Mouse (Mus musculus) spleen, postnatal 4 days (tissue): ENCODE measurements around the gene Mllt3.

Source experiments
- DNase-seq, 2 experiments: peaks; one replicate each; pipeline ENCODE4 v3.0.0; 2022; ENCODE audit warnings: low spot score in 2 of 2

Gene Mllt3

DNA sequence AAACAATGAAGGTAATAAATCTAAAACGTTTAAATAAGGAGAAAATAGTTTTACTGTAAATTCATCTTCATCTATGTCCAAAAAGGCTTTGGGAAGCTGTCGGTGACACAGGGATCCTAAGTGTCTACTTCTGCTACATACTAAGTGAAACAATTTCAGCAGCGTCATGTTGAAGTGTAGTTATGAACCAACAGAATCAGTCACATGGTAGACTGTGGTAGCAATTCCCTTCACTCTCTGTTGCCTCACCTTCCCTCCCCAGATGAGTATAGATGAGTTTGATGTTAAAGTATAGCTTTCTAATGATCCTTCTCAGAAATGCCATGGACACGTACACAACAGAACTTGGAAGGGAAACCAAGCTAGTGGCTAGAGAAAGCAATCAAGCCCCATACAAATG is 79.9 kb downstream of the Mllt3 start:
- DNase-seq = no peak

DNA sequence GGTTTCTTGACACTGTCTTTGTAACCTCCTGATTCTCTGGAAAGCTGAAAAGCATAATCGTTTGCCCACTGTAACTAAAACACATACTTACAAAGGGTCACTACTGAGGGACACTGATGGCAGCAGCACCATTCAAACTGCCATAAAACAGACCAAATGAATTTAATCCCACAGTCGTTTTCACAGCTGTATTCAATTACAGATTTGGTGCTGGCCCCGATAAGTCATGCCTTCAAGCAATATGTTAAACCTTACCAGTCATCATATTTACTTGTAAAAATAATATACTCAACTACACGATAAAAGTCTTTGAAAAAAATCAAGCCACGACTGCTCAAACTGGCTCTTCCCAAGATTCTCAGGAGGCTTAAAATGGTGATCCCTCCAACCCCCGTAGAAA is 83.7 kb downstream of the Mllt3 start:
- no peak for DNase-seq

DNA sequence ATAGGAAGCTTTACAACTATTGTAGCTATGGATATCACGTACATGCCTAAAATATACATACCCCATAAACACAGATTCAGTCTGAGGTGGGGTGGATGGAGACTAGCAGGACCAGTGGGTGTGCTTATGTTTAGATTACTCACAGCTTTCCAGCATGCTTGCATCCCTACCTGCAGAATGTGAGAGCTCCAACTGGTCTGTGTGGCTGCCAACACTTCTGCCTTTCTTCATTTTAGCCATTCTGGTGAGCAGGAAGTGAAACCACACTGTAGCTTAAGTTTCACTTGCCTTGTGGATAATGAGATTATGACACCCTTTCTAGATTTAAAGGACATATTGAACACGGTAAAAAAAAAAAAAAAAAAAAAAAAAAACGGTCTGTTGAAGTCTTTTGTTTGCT is 88.8 kb downstream of the Mllt3 start:
- no peak for DNase-seq

DNA sequence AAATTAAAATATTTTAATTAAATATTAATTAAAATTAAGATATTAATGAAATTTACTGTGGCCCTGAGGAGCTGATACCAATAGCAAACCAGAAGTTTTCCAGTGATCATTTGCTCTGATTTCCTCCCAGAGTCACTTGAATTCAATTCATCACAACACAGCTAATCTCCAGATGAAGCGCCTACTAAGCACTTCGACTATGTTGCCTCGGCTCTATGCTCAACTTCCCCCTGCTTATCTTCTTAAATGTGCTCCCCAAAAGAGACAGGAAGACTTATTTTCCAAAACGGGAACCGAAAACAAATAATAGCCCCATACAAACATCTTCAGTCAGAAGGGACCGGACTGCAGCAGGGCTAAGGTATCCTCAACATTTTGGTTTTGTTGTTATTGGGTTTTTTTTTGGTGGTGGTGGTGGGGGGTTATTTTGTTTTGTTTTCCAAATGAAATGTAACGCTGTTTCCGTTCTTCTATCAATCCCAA is 90.2 kb downstream of the Mllt3 start:
- DNase-seq = no peak

DNA sequence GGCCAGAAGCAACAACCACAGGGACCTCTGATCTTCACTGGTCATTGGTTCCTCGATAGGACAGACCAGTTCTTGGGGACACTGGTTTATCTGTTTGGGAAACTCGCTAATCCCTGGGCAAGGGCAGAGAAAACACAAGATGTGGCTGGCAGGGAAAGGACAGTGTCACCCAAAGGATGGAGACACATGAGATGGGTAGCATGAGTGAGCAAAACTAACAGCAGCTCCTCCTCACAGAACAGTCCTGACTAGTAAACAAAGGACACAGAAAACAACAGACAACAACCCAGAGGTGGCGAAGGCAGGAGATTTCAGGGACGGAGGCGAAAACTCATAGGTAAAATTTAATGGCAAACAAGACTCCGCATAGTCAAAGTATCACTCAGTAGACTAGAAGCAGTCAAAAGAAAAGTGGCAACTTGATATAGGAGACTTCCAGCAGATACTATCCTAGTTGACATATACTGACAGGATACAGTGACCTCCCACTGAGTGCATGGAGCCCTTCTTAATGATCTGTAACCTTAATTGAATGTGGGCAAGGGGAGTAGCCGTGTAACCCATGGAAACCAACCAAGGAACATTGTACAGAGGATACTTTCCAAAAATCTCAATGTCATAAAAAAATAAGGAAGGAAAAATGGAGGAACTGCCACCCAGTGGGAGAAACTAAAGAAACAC is 93.5 kb downstream of the Mllt3 start:
- DNase-seq = no peak

DNA sequence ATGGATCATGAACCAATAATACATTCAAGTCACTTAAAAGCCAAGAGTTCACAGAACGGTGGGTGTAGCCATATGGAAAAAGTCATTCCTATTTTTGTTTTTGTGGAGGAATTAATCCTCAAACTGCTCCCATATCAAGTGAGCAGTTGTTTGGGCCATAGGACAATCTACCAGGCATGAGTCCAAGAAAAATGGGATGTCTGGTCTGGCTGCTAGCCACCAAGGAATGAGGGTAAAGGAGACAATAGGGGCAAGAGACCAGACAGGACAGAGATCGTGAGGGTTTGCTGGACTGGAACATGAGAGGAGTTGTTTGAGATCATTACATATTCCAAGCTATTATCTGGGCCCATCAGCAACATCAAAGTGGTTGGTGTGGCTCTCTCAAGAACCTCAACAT is 96.8 kb downstream of the Mllt3 start:
- no peak for DNase-seq

DNA sequence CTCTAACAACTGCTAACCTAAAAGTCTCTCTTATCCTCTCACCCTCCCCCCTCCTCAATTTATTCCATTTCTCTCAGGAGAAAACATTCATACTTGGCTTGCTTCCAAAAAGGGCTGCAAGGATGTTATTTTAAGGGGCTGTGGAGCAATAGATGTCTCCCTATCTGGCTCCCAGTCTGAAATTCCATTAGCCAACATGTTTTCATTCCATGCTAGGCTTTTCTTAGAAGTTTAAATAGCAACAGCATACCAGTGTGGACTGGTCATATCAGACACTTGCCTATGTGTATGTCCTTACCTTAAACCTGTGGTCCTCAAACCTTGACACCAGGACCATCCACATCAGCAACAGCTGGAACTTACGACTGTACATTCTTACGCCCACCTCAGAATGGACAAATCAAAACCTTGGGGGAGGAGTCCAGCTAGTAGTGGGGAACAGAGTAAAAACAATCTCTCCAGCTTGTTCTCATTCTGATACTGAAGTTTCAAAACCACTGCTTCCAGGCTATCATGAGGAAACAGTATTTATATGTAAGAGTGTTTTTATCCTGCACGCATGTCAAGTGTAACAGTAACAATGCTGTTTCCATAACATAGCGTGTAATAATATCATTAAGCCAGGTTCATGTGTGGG is 99.3 kb downstream of the Mllt3 start:
- no peak for DNase-seq

DNA sequence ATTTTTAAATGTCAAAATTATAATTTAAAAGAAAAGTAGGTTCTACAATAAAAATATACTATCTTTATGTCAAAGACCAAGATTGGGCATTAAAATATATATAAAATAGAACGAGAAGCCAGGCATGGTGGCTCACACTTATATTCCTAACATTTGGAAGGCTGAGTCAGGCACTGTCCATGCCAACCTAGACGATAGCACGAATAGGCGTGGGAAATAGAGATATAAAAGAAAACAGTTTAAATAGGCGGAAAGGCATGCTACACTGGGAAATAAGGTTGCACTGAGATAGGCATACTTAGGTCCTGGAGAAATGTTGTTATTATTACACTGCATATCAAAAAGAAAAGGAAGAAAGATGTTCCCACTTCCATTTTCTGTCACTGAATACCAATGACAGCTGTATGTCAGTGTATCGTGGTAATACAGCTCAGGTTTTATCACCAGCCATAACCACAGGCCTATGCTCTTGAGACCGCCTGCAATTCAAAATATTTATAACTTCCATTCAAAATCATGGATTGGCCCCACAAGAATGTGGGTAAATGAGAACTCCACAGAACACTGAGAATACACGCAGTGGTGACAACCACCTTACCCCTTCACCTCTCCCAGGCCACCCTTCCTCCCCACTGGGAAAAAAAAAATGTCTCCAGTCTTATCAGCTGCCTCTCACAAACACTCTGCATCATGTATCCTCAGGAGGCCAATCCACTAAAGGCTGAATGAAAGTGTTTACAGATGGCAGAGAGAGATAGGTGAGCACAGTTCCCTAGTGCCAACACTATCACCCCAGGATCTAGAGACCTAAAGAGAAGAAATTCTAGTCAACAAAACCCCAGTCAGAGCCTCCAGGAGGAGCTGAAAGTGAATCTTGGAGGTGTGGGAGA is 102.6 kb downstream of the Mllt3 start:
- DNase-seq = peak in 1 of 2 experiments; percentile 15

DNA sequence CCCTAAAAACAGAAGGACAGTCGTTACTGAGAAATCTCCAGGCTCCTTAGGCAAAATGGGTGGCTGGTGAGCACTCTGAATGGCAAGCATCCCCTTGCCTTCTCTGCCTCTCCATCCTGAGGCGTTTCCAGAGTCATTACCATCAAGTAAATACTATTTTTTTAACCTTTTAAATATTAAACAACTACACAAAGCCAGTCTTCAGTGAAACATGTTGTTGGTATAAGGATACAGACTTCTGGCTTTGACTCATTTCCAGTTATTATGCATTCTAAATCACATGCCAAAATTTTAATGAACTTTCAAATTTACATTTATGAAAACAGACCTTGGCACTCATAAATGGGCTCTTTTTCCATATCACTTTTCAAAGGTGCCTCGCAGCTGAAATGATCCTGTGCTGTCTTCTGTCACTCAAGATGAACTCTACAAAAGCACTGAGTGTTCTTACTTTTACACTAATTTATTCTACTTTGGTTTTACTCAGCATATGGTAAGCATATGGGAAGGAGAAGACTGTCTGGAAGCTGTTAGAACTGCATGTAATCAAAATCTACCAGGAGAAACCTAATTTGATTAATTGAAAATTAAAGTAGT is 104.5 kb downstream of the Mllt3 start:
- no peak for DNase-seq

DNA sequence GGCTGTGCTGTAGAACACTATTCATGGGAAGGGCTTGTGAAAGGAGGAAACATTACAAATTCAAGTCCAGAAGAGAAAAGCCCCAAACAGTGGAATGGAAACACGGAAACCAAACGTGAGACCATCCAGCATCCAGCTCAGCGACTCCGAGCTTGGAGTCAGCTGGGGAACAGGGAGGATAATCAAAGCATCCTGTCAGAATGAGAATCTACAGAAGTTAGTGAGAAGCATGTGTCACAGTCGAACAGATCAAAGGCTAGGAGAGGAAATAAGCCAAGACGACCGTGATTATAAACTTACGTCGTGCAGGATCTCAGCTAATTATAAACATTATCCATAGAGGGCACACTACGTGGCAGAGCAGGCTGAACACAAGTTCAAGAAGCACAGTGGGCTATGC is 105.8 kb downstream of the Mllt3 start:
- no peak for DNase-seq

DNA sequence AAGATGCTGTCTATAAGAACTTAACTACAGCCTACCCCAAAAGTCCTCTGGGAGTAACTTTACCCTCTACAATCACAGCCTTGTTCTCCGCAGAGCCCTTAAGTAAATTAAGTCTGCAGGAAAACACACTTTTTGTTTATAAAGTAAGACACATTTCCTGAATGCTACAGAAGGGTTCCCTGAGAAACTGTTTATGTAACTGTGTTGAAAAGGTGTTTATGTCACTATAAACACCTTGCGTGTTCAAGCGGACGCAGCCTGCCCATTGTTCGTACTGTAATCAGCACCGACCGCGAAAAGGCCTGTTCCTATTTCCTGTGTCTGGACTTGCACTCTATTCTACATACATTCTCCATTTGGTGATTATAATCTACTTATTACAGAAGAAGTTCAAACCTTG is 112.5 kb downstream of the Mllt3 start:
- no peak for DNase-seq

DNA sequence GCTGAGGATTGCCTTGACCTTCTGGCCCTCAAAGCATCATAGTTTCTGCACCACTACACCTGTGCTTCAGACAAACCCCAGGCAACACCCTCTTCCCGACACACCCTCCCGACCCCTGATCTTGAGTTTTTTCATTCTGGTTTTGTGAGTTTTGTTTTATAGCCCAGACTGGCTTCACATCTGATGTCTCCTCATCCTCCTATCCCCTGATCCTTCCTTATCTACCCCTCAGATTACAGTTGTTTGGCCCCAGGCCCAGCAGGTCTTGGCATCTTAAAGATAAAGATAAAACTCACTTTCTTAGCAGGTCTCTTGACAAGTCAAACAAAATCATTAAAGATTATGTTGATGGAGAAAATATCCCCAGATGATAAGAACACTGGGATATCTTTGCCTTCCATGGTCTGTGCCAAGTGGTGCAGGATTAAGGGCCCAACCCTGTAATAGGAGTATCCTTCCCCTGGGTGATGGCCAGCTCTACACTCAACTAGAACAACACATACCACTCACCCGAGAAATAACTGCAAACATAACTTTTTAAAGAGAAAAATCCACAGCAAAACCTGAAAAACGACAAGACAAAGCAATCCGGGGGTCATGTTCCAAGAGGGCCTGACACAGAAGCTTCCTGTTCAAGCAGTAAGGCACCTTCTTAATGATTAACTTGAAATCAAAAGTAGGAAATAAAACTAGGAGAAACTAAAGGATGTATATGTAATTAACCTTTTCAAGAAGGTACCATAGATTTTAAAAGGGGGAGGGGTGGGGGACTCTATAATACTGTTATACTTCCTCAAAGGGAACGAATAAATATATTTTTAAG is 121.8 kb downstream of the Mllt3 start:
- DNase-seq = no peak

DNA sequence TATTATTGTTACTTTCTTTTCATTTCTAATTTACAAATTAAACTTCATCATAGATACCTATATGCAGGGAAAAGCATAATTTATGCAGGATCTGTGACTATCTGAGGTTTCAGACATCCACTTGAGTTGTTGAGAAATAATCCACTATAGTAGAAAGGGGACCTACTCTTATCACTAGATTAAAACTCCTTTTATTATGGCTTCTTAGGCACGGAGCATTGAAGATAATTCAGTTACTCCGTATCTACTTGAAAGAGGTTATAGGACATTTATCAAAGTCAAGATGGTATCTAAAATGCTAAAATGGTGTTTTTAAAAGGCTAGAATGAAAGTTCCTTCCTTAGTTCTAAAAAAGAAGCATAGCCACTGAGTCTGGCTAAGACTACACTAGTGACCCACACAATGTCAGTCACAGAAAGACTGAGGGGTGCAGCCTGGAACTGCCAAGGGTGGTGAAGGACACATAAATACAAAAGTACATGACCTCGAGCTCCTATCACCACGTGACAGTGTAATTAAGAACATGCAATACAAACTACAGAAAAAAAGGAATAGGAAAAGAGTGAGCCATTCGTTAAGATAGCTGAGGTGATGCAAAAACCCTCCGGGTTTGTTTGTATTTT is 127.9 kb downstream of the Mllt3 start:
- DNase-seq = no peak

DNA sequence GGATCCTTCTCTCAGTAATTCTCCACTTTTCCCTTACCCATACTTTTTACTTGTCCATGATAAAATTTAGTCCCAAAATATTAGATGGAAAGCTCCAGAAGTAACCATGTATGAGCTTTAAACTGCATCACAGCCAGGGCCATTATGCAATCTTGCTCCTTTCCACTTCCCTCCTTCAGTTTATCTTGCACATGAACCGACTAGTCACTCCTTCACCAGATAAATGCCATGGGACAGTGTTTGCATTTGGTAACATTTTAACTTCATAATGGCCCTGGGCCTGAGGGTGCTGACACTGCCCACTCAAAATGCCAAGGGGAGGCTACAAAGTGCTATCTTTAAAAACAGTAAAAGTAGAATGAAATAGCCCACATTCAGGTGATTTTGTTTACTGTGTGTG is 128.4 kb downstream of the Mllt3 start:
- DNase-seq = no peak

DNA sequence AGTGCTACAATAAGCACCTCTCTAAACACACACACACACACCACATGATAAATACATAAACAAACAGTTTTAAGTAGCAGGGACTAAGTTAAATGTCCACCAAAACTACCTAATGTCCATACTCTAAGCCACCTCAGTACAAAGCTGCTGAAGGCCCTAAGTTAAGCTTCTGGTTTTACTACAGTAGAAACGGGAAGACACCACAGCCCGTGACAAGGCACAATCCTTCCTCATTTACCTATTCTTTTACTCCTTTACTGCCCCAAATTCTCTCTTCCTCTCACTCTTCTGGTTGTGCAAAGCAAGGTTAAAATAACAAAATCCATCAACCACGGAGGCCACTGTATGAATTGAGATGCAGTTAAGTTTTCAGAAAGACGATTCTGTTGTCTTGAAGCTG is 130.6 kb downstream of the Mllt3 start:
- DNase-seq = no peak

DNA sequence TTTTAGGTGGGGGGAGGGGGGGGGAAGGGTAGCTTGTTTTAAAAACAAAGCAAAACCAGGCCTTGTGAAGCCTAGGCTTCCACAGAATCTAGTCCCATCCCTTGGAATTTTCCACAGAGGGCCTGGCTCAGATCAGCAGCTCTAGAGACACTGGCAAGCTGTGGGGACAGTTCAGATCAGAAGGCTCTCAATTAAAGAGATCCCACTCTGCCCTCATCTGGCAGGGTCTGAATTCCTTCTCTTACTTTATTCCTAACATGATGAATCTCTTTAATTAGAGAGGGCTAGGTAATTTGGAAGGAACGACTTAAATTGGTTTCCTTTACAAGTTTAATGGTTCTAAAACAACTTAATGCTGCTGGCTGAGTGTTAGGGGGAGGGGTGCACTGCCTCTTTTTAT is 132.0 kb downstream of the Mllt3 start:
- no peak for DNase-seq

DNA sequence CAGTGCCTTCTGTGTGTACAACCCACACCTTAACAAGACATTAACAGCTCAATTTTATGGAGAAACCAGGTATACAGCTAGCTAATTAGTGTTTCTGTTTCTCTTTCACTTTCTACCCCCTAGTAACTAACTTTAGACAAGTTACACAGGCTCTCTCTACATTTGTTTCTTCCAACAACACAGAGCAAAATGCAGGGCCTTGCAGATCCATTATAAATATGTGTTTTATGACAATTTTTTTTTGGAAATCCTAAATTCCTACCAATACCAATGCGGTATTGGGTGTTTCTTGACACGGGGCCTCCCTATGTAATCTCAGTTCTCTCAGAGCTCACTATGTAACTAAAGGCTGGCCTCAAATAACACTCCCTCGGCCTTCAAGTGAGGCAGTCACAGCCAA is 139.7 kb downstream of the Mllt3 start:
- DNase-seq = no peak

DNA sequence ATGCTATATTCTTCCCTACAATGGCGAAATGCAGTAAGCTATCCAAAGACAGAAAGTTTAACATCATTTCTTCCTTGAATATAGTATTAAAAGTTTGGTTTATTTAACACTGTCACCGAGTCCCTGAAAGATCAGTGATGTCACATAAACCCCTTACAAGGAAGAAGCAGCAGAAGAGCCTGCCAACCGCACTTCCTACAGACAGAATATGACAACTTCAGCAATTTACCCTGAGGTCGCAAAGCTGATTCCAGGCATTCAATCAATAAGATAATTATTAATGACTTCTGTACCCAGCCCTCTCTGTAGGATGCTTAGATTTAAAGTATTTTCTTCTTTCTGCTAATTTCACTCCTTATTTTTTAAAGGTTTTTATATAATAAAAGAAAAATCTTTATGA is 140.2 kb downstream of the Mllt3 start:
- DNase-seq = no peak

DNA sequence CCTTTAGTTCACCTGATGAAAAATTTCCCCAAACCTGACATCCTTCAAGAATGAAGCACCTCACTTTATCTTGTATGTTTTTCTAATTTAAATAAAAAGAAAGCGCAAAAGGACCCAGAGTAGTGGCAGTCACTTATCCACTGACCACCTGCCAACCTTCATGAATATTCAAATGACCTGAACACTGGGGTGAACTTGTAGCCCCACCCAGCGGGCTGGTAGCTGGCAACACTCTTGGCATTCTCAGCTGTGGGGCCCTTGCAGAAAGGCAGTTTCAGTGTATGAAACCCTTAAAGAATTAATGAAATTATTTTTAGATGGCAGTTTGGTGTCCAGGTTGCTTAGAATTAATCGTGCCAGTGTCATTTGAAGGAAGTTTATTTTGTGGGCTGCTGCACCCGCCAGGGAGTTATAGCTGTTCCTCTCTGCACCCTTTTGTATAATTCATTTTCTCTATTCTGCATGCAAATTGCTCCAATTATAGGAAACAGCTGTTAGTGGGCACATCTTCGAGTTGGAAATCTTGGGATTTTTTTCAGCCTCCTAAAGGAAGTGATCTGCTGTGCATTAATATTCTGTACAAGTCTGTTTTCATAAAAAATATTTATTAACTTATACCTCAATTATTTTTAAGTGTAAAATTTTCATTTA is 149.8 kb downstream of the Mllt3 start:
- DNase-seq = no peak

DNA sequence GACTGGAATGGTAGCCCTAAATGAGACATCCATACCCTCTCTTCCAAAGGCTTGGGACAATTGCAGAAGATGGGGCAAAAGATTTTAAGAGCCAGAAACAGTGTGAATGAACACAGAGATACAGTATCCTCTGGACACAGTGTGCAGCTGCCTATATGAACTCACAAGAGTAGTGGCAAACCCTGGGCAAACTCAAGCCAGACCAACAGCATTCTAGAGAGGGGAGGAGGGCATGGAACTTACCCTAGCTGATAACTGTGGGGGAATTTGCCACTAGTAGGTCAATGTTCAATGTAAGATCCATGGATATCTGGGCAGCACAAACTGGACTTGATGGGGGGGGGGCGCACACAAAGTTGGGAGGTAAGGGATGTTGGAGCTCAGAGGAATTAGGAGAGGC is 151.2 kb downstream of the Mllt3 start:
- DNase-seq = no peak

DNA sequence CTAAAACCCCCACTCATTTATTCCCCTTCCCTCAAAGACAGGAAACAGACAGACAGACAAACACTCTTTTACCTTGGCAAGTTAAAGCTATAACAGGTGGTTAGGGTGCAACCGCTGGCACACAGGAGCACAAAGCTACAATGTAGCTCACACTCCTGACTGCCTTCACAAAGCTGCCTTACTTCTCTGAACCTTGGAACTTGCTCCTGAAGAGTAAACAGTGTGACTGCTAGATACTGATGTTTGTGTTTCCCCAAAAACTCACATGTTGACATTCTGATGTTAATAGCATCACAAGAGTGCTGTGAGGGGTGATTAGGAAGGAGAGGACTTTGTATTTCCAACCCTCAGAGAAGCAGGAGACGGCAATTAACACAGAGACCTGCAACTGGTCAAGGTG is 151.6 kb downstream of the Mllt3 start:
- no peak for DNase-seq
